Mouse (Mus musculus) forebrain, embryonic 15.5 days (tissue): ENCODE results near the gene Svs3b. TPM values are rescaled to one million over a fixed set of nuclear protein-coding genes. Genes with fewer than 3 reads are reported as not detected.

Source experiments
- polyA plus RNA-seq: library from polyadenylated mRNA; unstranded; fragments of >200 nt; fragmentation: Nextera tagmentation; extraction: Ambion mirVana; gene quantifications from 2 replicates; pipeline ENCODE4 v1.2.1, GENCODE M21; 2015

Svs3b gene
- polyA plus RNA-seq, 1 experiment from 2014 or later = not detected

Other genes with a start within 250 kb of the Svs3b start
- gene Pabpc1l, start 231.2 kb downstream of the Svs3b start, polyA plus RNA-seq = 2.9 and 4.2 TPM in 2 replicates
- gene Stk4, start 186.3 kb downstream of the Svs3b start, polyA plus RNA-seq = 23.8 and 28.0 TPM in 2 replicates
- gene Tomm34, start 185.5 kb downstream of the Svs3b start, polyA plus RNA-seq = 52.5 and 55.5 TPM in 2 replicates
- 0.55 and 0.75 TPM in 2 replicates for gene Kcns1, start 85.5 kb downstream of the Svs3b start, polyA plus RNA-seq
- gene Wfdc5, start 73.9 kb downstream of the Svs3b start, polyA plus RNA-seq = not detected in 2 replicates
- not detected in 2 replicates for gene Wfdc12, start 66.0 kb downstream of the Svs3b start, polyA plus RNA-seq
- gene Wfdc15a, start 56.5 kb downstream of the Svs3b start, polyA plus RNA-seq = not detected in 2 replicates
- gene Wfdc15b, start 35.0 kb downstream of the Svs3b start, polyA plus RNA-seq = not detected in 2 replicates
- not detected in 2 replicates for gene Svs2, start 18.2 kb downstream of the Svs3b start, polyA plus RNA-seq
- not detected in 2 replicates for gene Svs4, start 21.8 kb upstream of the Svs3b start, polyA plus RNA-seq
- gene Svs3a, start 32.6 kb upstream of the Svs3b start, polyA plus RNA-seq = not detected in 2 replicates
- gene Svs6, start 60.1 kb upstream of the Svs3b start, polyA plus RNA-seq = not detected in 2 replicates
- not detected in 2 replicates for gene Svs5, start 76.1 kb upstream of the Svs3b start, polyA plus RNA-seq
- 0.29 TPM in 1 of 2 replicates, not detected in the other for gene Slpi, start 132.5 kb upstream of the Svs3b start, polyA plus RNA-seq
- 0.05 TPM in 1 of 2 replicates, not detected in the other for gene Rbpjl, start 146.5 kb upstream of the Svs3b start, polyA plus RNA-seq
- gene Matn4, start 148.5 kb upstream of the Svs3b start, polyA plus RNA-seq = 0.94 and 1.1 TPM in 2 replicates
- gene Sdc4, start 187.2 kb upstream of the Svs3b start, polyA plus RNA-seq = 6.1 and 6.4 TPM in 2 replicates
- 76.6 and 82.2 TPM in 2 replicates for gene Sys1, start 200.3 kb upstream of the Svs3b start, polyA plus RNA-seq
- gene Gm20458, start 204.3 kb upstream of the Svs3b start, polyA plus RNA-seq = 6.0 and 6.9 TPM in 2 replicates
- not detected in 2 replicates for gene Trp53tg5, start 217.1 kb upstream of the Svs3b start, polyA plus RNA-seq
- 8.1 and 9.1 TPM in 2 replicates for gene Dbndd2, start 229.5 kb upstream of the Svs3b start, polyA plus RNA-seq
- gene Pigt, start 240.9 kb upstream of the Svs3b start, polyA plus RNA-seq = 55.5 and 60.0 TPM in 2 replicates